Mouse (Mus musculus) intestine, postnatal 0 days (tissue): Measurements from ENCODE around the gene Gria4. TPM values are rescaled to one million over a fixed set of nuclear protein-coding genes. Genes with fewer than 3 reads are reported as not detected.

Source experiments
- ATAC-seq: fragments of 200-750 bp; cut with Nextera tagmentation; 2 replicates; pipeline ENCODE4 v1.8.0; 2017; ENCODE audit warnings: mild to moderate bottlenecking, moderate TSS enrichment, moderate library complexity
- H3K27ac ChIP-seq: fragments of 300-500 bp; sonication (generic); 2 replicates; pipeline ENCODE4 v1.5.1; 2014; ENCODE audit warnings: mild to moderate bottlenecking, low read depth, low read length, moderate library complexity
- H3K27me3 ChIP-seq: fragments of 300-500 bp; sonication (generic); replicated peaks from 2 replicates; pipeline ENCODE4 v1.6.1; 2014; ENCODE audit warnings: low read length, mixed read lengths; ENCODE audit not compliant: control insufficient read depth, insufficient read depth
- H3K36me3 ChIP-seq: fragments of 300-500 bp; sonication (generic); 2 replicates; pipeline ENCODE4 v1.6.1; 2014; ENCODE audit warnings: mild to moderate bottlenecking, moderate library complexity; ENCODE audit not compliant: control insufficient read depth, insufficient read depth
- H3K4me1 ChIP-seq: fragments of 300-500 bp; sonication (generic); replicated peaks from 2 replicates; pipeline ENCODE4 v1.6.1; 2014; ENCODE audit warnings: antibody characterized with exemption, low read length, mixed read lengths; ENCODE audit not compliant: control insufficient read depth, insufficient read depth
- H3K4me2 ChIP-seq: fragments of 300-500 bp; sonication (generic); replicated peaks from 2 replicates; pipeline ENCODE4 v1.6.1; 2014; ENCODE audit warnings: low read depth, mild to moderate bottlenecking, moderate library complexity
- H3K4me3 ChIP-seq: fragments of 300-500 bp; sonication (generic); 2 replicates; pipeline ENCODE4 v1.5.1; 2014; ENCODE audit warnings: low read depth, low read length
- H3K9ac ChIP-seq: fragments of 300-500 bp; sonication (generic); 2 replicates; pipeline ENCODE4 v1.6.1; 2014; ENCODE audit warnings: mild to moderate bottlenecking, low read depth, low read length
- H3K9me3 ChIP-seq: fragments of 300-500 bp; sonication (generic); 2 replicates; pipeline ENCODE4 v1.6.1; 2016; ENCODE audit warnings: mixed run types; ENCODE audit not compliant: control insufficient read depth
- CTCF ChIP-seq: sonication (generic); IDR thresholded peaks from 2 replicates; pipeline ENCODE4 v1.5.1; 2016; ENCODE audit warnings: low read depth, mild to moderate bottlenecking, control low read depth, antibody characterized with exemption, moderate library complexity
- WGBS: fragments of 180-500 bp; shearing (Covaris S2); extraction: QIAGEN DNeasy Blood & Tissue Kit; methylation state at CpG from one replicate; pipeline ENCODE4 v1.1.7; 2014; 5-methylcytosine and 5-hydroxymethylcytosine counted together
- polyA plus RNA-seq: library from polyadenylated mRNA; unstranded; fragments of >200 nt; fragmentation: Nextera tagmentation; extraction: Ambion mirVana; gene quantifications from 2 replicates; pipeline ENCODE4 v1.2.1, GENCODE M21; 2015

Gene Gria4
- polyA plus RNA-seq, 1 experiment from 2014 or later = 1.3 TPM

- 58% methylated on average over 2 of the region's 2 CpGs for WGBS
- no peak for TF ChIP-seq CTCF
- H3K9me3 ChIP-seq = no peaks in the 10 kb centered on the region
- no peak overlapping the region for H3K4me2 ChIP-seq
- H3K4me1 ChIP-seq = no peaks in the 10 kb centered on the region
- no peak overlapping the region for H3K9ac ChIP-seq
- H3K36me3 ChIP-seq = no peaks in the 10 kb centered on the region
- H3K27me3 ChIP-seq = no peaks in the 10 kb centered on the region
- no peak overlapping the region for H3K27ac ChIP-seq
- H3K4me3 ChIP-seq = no peak overlapping the region
- no peak for ATAC-seq
These were observed 130.3 kb downstream of the Gria4 start for GRCm38 (mm10) chr9:4665691-4666090.

- no peak for TF ChIP-seq CTCF
- Histone ChIP-seq H3K4me3 (no peak overlapping the region), H3K4me2 (no peak overlapping the region), H3K27me3 (no peaks in the 10 kb centered on the region), H3K4me1 (no peaks in the 10 kb centered on the region), H3K36me3 (no peaks in the 10 kb centered on the region), H3K27ac (no peak overlapping the region), H3K9me3 (no peaks in the 10 kb centered on the region), H3K9ac (no peak overlapping the region)
- WGBS = 68% methylated on average over 1 of the region's 1 CpGs
- no peak for ATAC-seq
These were observed 133.6 kb downstream of the Gria4 start for GRCm38 (mm10) chr9:4662421-4662820.

GRCm38 (mm10) chr9:4658951-4659350, 137.1 kb downstream of the Gria4 start:
- H3K4me3 ChIP-seq = no peak overlapping the region
- H3K27ac ChIP-seq = no peak overlapping the region
- no peak overlapping the region for H3K4me2 ChIP-seq
- no peaks in the 10 kb centered on the region for H3K9me3 ChIP-seq
- TF ChIP-seq CTCF = no peak
- ATAC-seq = no peak
- no peaks in the 10 kb centered on the region for H3K36me3 ChIP-seq
- H3K4me1 ChIP-seq = no peaks in the 10 kb centered on the region
- no peaks in the 10 kb centered on the region for H3K27me3 ChIP-seq
- H3K9ac ChIP-seq = no peak overlapping the region

- Histone ChIP-seq H3K4me1 (no peaks in the 10 kb centered on the region), H3K36me3 (no peaks in the 10 kb centered on the region), H3K27ac (no peak overlapping the region), H3K4me3 (no peak overlapping the region), H3K9ac (no peak overlapping the region), H3K4me2 (no peak overlapping the region), H3K27me3 (no peaks in the 10 kb centered on the region), H3K9me3 (no peaks in the 10 kb centered on the region)
- TF ChIP-seq CTCF = no peak
- WGBS = 85% methylated on average over 1 of the region's 1 CpGs
- no peak for ATAC-seq
These were observed 141.7 kb downstream of the Gria4 start for GRCm38 (mm10) chr9:4654333-4654732.

- no peak overlapping the region for H3K4me2 ChIP-seq
- WGBS = 69% methylated on average over 2 of the region's 2 CpGs
- no peaks in the 10 kb centered on the region for H3K4me1 ChIP-seq
- TF ChIP-seq CTCF = no peak
- no peak for ATAC-seq
- no peak overlapping the region for H3K9ac ChIP-seq
- H3K27me3 ChIP-seq = no peaks in the 10 kb centered on the region
- no peak overlapping the region for H3K27ac ChIP-seq
- no peak overlapping the region for H3K4me3 ChIP-seq
- H3K36me3 ChIP-seq = no peaks in the 10 kb centered on the region
- H3K9me3 ChIP-seq = no peaks in the 10 kb centered on the region
These were observed 156.7 kb downstream of the Gria4 start for GRCm38 (mm10) chr9:4639192-4639900.

- Histone ChIP-seq H3K9me3 (no peaks in the 10 kb centered on the region), H3K4me3 (no peak overlapping the region), H3K36me3 (no peaks in the 10 kb centered on the region), H3K9ac (no peak overlapping the region), H3K27ac (no peak overlapping the region), H3K27me3 (no peaks in the 10 kb centered on the region), H3K4me2 (no peak overlapping the region), H3K4me1 (no peaks in the 10 kb centered on the region)
- ATAC-seq = no peak
- no peak for TF ChIP-seq CTCF
- 77% methylated on average over 4 of the region's 4 CpGs for WGBS
These were observed 164.1 kb downstream of the Gria4 start for GRCm38 (mm10) chr9:4631910-4632309.

GRCm38 (mm10) chr9:4615286-4615685, 180.7 kb downstream of the Gria4 start:
- ATAC-seq = no peak
- Histone ChIP-seq H3K4me1 (no peaks in the 10 kb centered on the region), H3K27ac (no peak overlapping the region), H3K9ac (no peak overlapping the region), H3K36me3 (no peaks in the 10 kb centered on the region), H3K27me3 (no peaks in the 10 kb centered on the region), H3K9me3 (no peaks in the 10 kb centered on the region), H3K4me3 (no peak overlapping the region), H3K4me2 (no peak overlapping the region)
- TF ChIP-seq CTCF = no peak
